Mouse (Mus musculus): ENCODE data around the gene Rbms2. TPM values are rescaled to one million over a fixed set of nuclear protein-coding genes. Genes with fewer than 3 reads are reported as not detected.
"Not testable (repeated sequence)": the region's sequence is repeated elsewhere in the genome, so short reads cannot be mapped to it uniquely, and the experiment has no call there.

Gene Rbms2
- total RNA-seq, 2 experiments from 2014 or later = 2.5 to 13.7 TPM

- ATAC-seq (replicated peaks; ENCODE audit: poor library complexity) = peak; percentile 13
Measured at GRCm38 (mm10) chr10:128092506-128093495, 87.3 kb downstream of the Rbms2 start.

- ATAC-seq (replicated peaks; ENCODE audit: poor library complexity) = peak; percentile 37
Measured at GRCm38 (mm10) chr10:128091564-128092505, 88.3 kb downstream of the Rbms2 start, which contains the start of gene Baz2a. Gene Baz2a, plus strand, starts transcription at chr10:128091577.

- peak; percentile 47 for ATAC-seq (replicated peaks; ENCODE audit: poor library complexity)
Measured at GRCm38 (mm10) chr10:128090651-128091563, 89.2 kb downstream of the Rbms2 start.

GRCm38 (mm10) chr10:128089842-128090241, 90.3 kb downstream of the Rbms2 start:
- ATAC-seq (replicated peaks; ENCODE audit: poor library complexity) = no peak

GRCm38 (mm10) chr10:128088181-128088580, 91.9 kb downstream of the Rbms2 start:
- no peak for ATAC-seq (replicated peaks; ENCODE audit: poor library complexity)

GRCm38 (mm10) chr10:128087216-128087615, 92.9 kb downstream of the Rbms2 start:
- ATAC-seq (replicated peaks; ENCODE audit: poor library complexity) = not testable (repeated sequence)

GRCm38 (mm10) chr10:128086391-128086790, 93.7 kb downstream of the Rbms2 start:
- ATAC-seq (replicated peaks; ENCODE audit: poor library complexity) = peak; percentile 12; the same call in 1 of the 2 replicates

- no peak for ATAC-seq (replicated peaks; ENCODE audit: poor library complexity)
Measured at GRCm38 (mm10) chr10:128084160-128084559, 95.9 kb downstream of the Rbms2 start.

GRCm38 (mm10) chr10:128083688-128084087, 96.4 kb downstream of the Rbms2 start:
- ATAC-seq (replicated peaks; ENCODE audit: poor library complexity) = no peak

- ATAC-seq (replicated peaks; ENCODE audit: poor library complexity) = peak; percentile 87
Measured at GRCm38 (mm10) chr10:128082880-128083421, 97.1 kb downstream of the Rbms2 start, which contains the start of gene Atp5b. Gene Atp5b, plus strand, starts transcription at chr10:128083273.

GRCm38 (mm10) chr10:128082477-128082808, 97.7 kb downstream of the Rbms2 start:
- ATAC-seq (replicated peaks; ENCODE audit: poor library complexity) = no peak

- ATAC-seq (replicated peaks; ENCODE audit: poor library complexity) = peak; percentile 7; the same call in 1 of the 2 replicates
Measured at GRCm38 (mm10) chr10:128081807-128082476, 98.2 kb downstream of the Rbms2 start.

Other genes with a start within 250 kb of the Rbms2 start
- not detected in 2 replicates for gene Hsd17b6, start 172.7 kb downstream of the Rbms2 start, total RNA-seq (2015)
- gene Hsd17b6, start 172.7 kb downstream of the Rbms2 start, total RNA-seq (2017) = not detected in 2 replicates
- 109 and 117 TPM in 2 replicates for gene Prim1, start 165.1 kb downstream of the Rbms2 start, total RNA-seq (2015)
- 116 and 131 TPM in 2 replicates for gene Prim1, start 165.1 kb downstream of the Rbms2 start, total RNA-seq (2017)
- 1,210 and 1,292 TPM in 2 replicates for gene Naca, start 144.7 kb downstream of the Rbms2 start, total RNA-seq (2015)
- gene Naca, start 144.7 kb downstream of the Rbms2 start, total RNA-seq (2017) = 2,424 and 2,528 TPM in 2 replicates
- 247 and 270 TPM in 2 replicates for gene Ptges3, start 121.3 kb downstream of the Rbms2 start, total RNA-seq (2015)
- gene Ptges3, start 121.3 kb downstream of the Rbms2 start, total RNA-seq (2017) = 310 and 351 TPM in 2 replicates
- 1,546 and 1,583 TPM in 2 replicates for gene Atp5b, start 97.0 kb downstream of the Rbms2 start, total RNA-seq (2015)
- gene Atp5b, start 97.0 kb downstream of the Rbms2 start, total RNA-seq (2017) = 2,698 and 2,700 TPM in 2 replicates
- gene Baz2a, start 88.7 kb downstream of the Rbms2 start, total RNA-seq (2015) = 35.5 and 40.3 TPM in 2 replicates
- gene Baz2a, start 88.7 kb downstream of the Rbms2 start, total RNA-seq (2017) = 13.2 and 15.0 TPM in 2 replicates
- 1.2 and 1.4 TPM in 2 replicates for gene Gls2, start 14.2 kb upstream of the Rbms2 start, total RNA-seq (2015)
- gene Gls2, start 14.2 kb upstream of the Rbms2 start, total RNA-seq (2017) = 0.67 and 3.6 TPM in 2 replicates
- gene Spryd4, start 31.5 kb upstream of the Rbms2 start, total RNA-seq (2015) = 16.1 and 20.4 TPM in 2 replicates
- gene Spryd4, start 31.5 kb upstream of the Rbms2 start, total RNA-seq (2017) = 15.6 and 20.0 TPM in 2 replicates
- 0.22 and 0.32 TPM in 2 replicates for gene Mip, start 45.5 kb upstream of the Rbms2 start, total RNA-seq (2015)
- 0.10 and 0.29 TPM in 2 replicates for gene Mip, start 45.5 kb upstream of the Rbms2 start, total RNA-seq (2017)
- 23.7 and 33.8 TPM in 2 replicates for gene Timeless, start 51.8 kb upstream of the Rbms2 start, total RNA-seq (2015)
- 70.4 and 86.5 TPM in 2 replicates for gene Timeless, start 51.8 kb upstream of the Rbms2 start, total RNA-seq (2017)
- gene Apon, start 73.8 kb upstream of the Rbms2 start, total RNA-seq (2015) = 0.10 TPM in 1 of 2 replicates, not detected in the other
- gene Apon, start 73.8 kb upstream of the Rbms2 start, total RNA-seq (2017) = 0.08 and 0.20 TPM in 2 replicates
- gene Apof, start 88.4 kb upstream of the Rbms2 start, total RNA-seq (2015) = not detected in 2 replicates
- gene Apof, start 88.4 kb upstream of the Rbms2 start, total RNA-seq (2017) = not detected in 2 replicates
- gene Stat2, start 90.3 kb upstream of the Rbms2 start, total RNA-seq (2015) = 9.6 and 9.8 TPM in 2 replicates
- gene Stat2, start 90.3 kb upstream of the Rbms2 start, total RNA-seq (2017) = 6.8 and 8.6 TPM in 2 replicates
- 0.22 and 0.27 TPM in 2 replicates for gene Il23a, start 118.5 kb upstream of the Rbms2 start, total RNA-seq (2015)
- 0.25 TPM in 1 of 2 replicates, not detected in the other for gene Il23a, start 118.5 kb upstream of the Rbms2 start, total RNA-seq (2017)
- 16.4 and 17.4 TPM in 2 replicates for gene Pan2, start 123.0 kb upstream of the Rbms2 start, total RNA-seq (2015)
- 12.1 and 12.2 TPM in 2 replicates for gene Pan2, start 123.0 kb upstream of the Rbms2 start, total RNA-seq (2017)
- gene Cnpy2, start 142.2 kb upstream of the Rbms2 start, total RNA-seq (2015) = 151 and 152 TPM in 2 replicates
- gene Cnpy2, start 142.2 kb upstream of the Rbms2 start, total RNA-seq (2017) = 132 and 144 TPM in 2 replicates
- 172 and 181 TPM in 2 replicates for gene Cs, start 157.4 kb upstream of the Rbms2 start, total RNA-seq (2015)
- 106 and 108 TPM in 2 replicates for gene Cs, start 157.4 kb upstream of the Rbms2 start, total RNA-seq (2017)
- gene Coq10a, start 188.7 kb upstream of the Rbms2 start, total RNA-seq (2015) = 13.8 and 17.6 TPM in 2 replicates
- gene Coq10a, start 188.7 kb upstream of the Rbms2 start, total RNA-seq (2017) = 8.8 and 9.4 TPM in 2 replicates
- gene Ankrd52, start 196.8 kb upstream of the Rbms2 start, total RNA-seq (2015) = 48.6 and 48.9 TPM in 2 replicates
- gene Ankrd52, start 196.8 kb upstream of the Rbms2 start, total RNA-seq (2017) = 9.0 and 11.6 TPM in 2 replicates
- not detected in 2 replicates for gene Slc39a5, start 220.9 kb upstream of the Rbms2 start, total RNA-seq (2015)
- gene Slc39a5, start 220.9 kb upstream of the Rbms2 start, total RNA-seq (2017) = not detected in 2 replicates
- 79.4 and 105 TPM in 2 replicates for gene Nabp2, start 231.2 kb upstream of the Rbms2 start, total RNA-seq (2015)
- 68.8 and 72.2 TPM in 2 replicates for gene Nabp2, start 231.2 kb upstream of the Rbms2 start, total RNA-seq (2017)
- gene Rnf41, start 231.4 kb upstream of the Rbms2 start, total RNA-seq (2015) = 15.7 and 20.9 TPM in 2 replicates
- 20.1 and 21.0 TPM in 2 replicates for gene Rnf41, start 231.4 kb upstream of the Rbms2 start, total RNA-seq (2017)